In genomic region chr13:37994405-37994749, GRCm38 (mm10) we compare ENCODE assay signal across 8 mouse cellular contexts. TPM values are rescaled to one million over a fixed set of nuclear protein-coding genes. Genes with fewer than 3 reads are reported as not detected.
DNase-seq lines count a peak whose midpoint lies in the region; ATAC-seq and TF ChIP-seq lines count a peak whose summit lies in the region.

No protein-coding gene starts in this region.

- H3K4me3 ChIP-seq in heart, embryonic 11.5 days (ENCODE audit: low read depth, low read length), result peak overlapping the region; percentile 95
- H3K4me3 ChIP-seq in CH12.LX (replicated peaks in 1 of 3; ENCODE audit: low read depth in 2 of 3, low read length in 2 of 3, poor library complexity in 1 of 3), result peak overlapping the region in 1 of 3 experiments; percentile 97
- peak overlapping the region; percentile 69 for H3K4me3 ChIP-seq in forebrain, embryonic 15.5 days
- peak overlapping the region; percentile 92 for H3K4me3 ChIP-seq in liver, embryonic 15.5 days (replicated peaks)

- peaks cover 9% of the 10 kb centered on the region for H3K36me3 ChIP-seq in heart, embryonic 11.5 days (ENCODE audit: control insufficient read depth, insufficient read depth, low read length)
- H3K36me3 ChIP-seq in CH12.LX (replicated peaks in 1 of 2; ENCODE audit: control insufficient read depth in 1 of 2, insufficient read depth in 1 of 2, low read length in 1 of 2), result peaks cover 18 to 20% of the 10 kb centered on the region in 2 experiments
- peaks cover 17% of the 10 kb centered on the region; the same call in 1 of the 2 replicates for H3K36me3 ChIP-seq in forebrain, embryonic 15.5 days
- peaks cover 24% of the 10 kb centered on the region for H3K36me3 ChIP-seq in liver, embryonic 15.5 days (replicated peaks)

- 0 out of 2 replicates have a peak, but pooled peaks have one; percentile 13 for ATAC-seq in heart, embryonic 11.5 days (replicated peaks; ENCODE audit: insufficient number of reproducible peaks, low FRiP score, low TSS enrichment)
- peak; percentile 71; the same call in 1 of the 2 replicates for ATAC-seq in forebrain, embryonic 15.5 days (replicated peaks)
- ATAC-seq in liver, embryonic 15.5 days (ENCODE audit: insufficient read depth), result peak; percentile 34

- no peak for DNase-seq in heart, adult 18-20 months
- DNase-seq in CH12.LX (ENCODE audit: extremely low read depth), result no peak
- no peak for DNase-seq in embryo, embryonic 10.5 days (ENCODE audit: low spot score)
- DNase-seq in thymus, postnatal 10 days (ENCODE audit: low spot score in 2 of 2), result no peak
- no peak for DNase-seq in cerebellum, adult 11-12 months

- peak overlapping the region; percentile 72; the same call in 1 of the 2 replicates for H3K27ac ChIP-seq in heart, embryonic 11.5 days (ENCODE audit: low read depth, low read length)
- H3K27ac ChIP-seq in CH12.LX (ENCODE audit: insufficient read depth, low read depth), result no peak overlapping the region
- peak overlapping the region; percentile 54; the same call in 1 of the 2 replicates for H3K27ac ChIP-seq in forebrain, embryonic 15.5 days (replicated peaks)
- H3K27ac ChIP-seq in liver, embryonic 15.5 days (replicated peaks), result peak overlapping the region; percentile 65

- dilution Hi-C loops in CH12.LX (cut with MboI; ENCODE audit: extremely low pct_ligation_motif_present, extremely low pct_unique_long_range_greater_than_20kb, low sequenced_read_pairs), result no loop called here

- WGBS in heart, embryonic 11.5 days (ENCODE audit: insufficient replicate concordance), result 14% methylated on average over 7 of the region's 7 CpGs
- WGBS in forebrain, embryonic 15.5 days, result 19% methylated on average over 7 of the region's 7 CpGs
- 14% methylated on average over 7 of the region's 7 CpGs for WGBS in liver, embryonic 15.5 days (ENCODE audit: insufficient replicate concordance)

- peaks cover 40% of the 10 kb centered on the region for H3K79me2 ChIP-seq in CH12.LX (replicated peaks; ENCODE audit: control insufficient read depth, extremely low read depth, insufficient read depth, poor library complexity, severe bottlenecking)

- TF ChIP-seq CTCF in CH12.LX (conservative IDR thresholded peaks at IDR 0.05 in 1 of 2, IDR thresholded peaks at IDR 0.05 in 1 of 2; ENCODE audit: low read depth in 2 of 2, low read length in 2 of 2), result no peak

- in situ Hi-C loops in CH12.LX (cut with MboI; ENCODE audit: low pct_ligation_motif_present, low pct_unique_long_range_greater_than_20kb, low sequenced_read_pairs), result no loop called here

- H3K4me1 ChIP-seq in heart, embryonic 11.5 days (ENCODE audit: control insufficient read depth, insufficient read depth, low read length), result peaks cover 5% of the 10 kb centered on the region; the same call in 1 of the 2 replicates
- peaks cover 3 to 24% of the 10 kb centered on the region in 2 experiments; a peak in 3 of 4 replicates for H3K4me1 ChIP-seq in CH12.LX (ENCODE audit: control insufficient read depth in 1 of 2, insufficient read depth in 2 of 2)
- peaks cover 12% of the 10 kb centered on the region for H3K4me1 ChIP-seq in forebrain, embryonic 15.5 days
- H3K4me1 ChIP-seq in liver, embryonic 15.5 days (replicated peaks), result peaks cover 44% of the 10 kb centered on the region

- no peaks in the 10 kb centered on the region for H3K9me3 ChIP-seq in heart, embryonic 11.5 days (replicated peaks; ENCODE audit: control insufficient read depth, low read length)
- peaks cover 5% of the 10 kb centered on the region for H3K9me3 ChIP-seq in CH12.LX (replicated peaks; ENCODE audit: low read length)
- H3K9me3 ChIP-seq in forebrain, embryonic 15.5 days, result no peaks in the 10 kb centered on the region
- H3K9me3 ChIP-seq in liver, embryonic 15.5 days (replicated peaks), result no peaks in the 10 kb centered on the region

- H3K4me2 ChIP-seq in heart, embryonic 11.5 days, result peak overlapping the region; percentile 86
- H3K4me2 ChIP-seq in CH12.LX (ENCODE audit: insufficient read depth, low read depth, poor library complexity, severe bottlenecking), result peak overlapping the region; percentile 47
- H3K4me2 ChIP-seq in forebrain, embryonic 15.5 days (replicated peaks), result peak overlapping the region; percentile 52
- H3K4me2 ChIP-seq in liver, embryonic 15.5 days, result peak overlapping the region; percentile 74

- no peak for TF ChIP-seq EP300 in CH12.LX (IDR thresholded peaks at IDR 0.05; ENCODE audit: low read length)

- TF ChIP-seq POLR2A in CH12.LX (IDR thresholded peaks at IDR 0.05; ENCODE audit: low read depth, low read length), result no peak

- no peak for TF ChIP-seq RAD21 in CH12.LX (IDR thresholded peaks at IDR 0.05; ENCODE audit: low read depth, low read length)

- H3K9ac ChIP-seq in heart, embryonic 11.5 days (ENCODE audit: low read depth, low read length), result peak overlapping the region; percentile 97; the same call in 1 of the 2 replicates
- peak overlapping the region; percentile 61 for H3K9ac ChIP-seq in CH12.LX (ENCODE audit: insufficient read depth, low read depth)
- H3K9ac ChIP-seq in forebrain, embryonic 15.5 days (replicated peaks), result peak overlapping the region; percentile 49
- 0 out of 2 replicates have a peak overlapping the region, but pooled peaks have one; percentile 3 for H3K9ac ChIP-seq in liver, embryonic 15.5 days

- H3K27me3 ChIP-seq in heart, embryonic 11.5 days (ENCODE audit: control insufficient read depth, insufficient read depth, low read length), result no peaks in the 10 kb centered on the region
- no peaks in the 10 kb centered on the region for H3K27me3 ChIP-seq in CH12.LX (replicated peaks)
- no peaks in the 10 kb centered on the region for H3K27me3 ChIP-seq in forebrain, embryonic 15.5 days
- H3K27me3 ChIP-seq in liver, embryonic 15.5 days, result peaks cover 5% of the 10 kb centered on the region; the same call in 1 of the 2 replicates

TF ChIP-seq in CH12.LX, 34 proteins besides CTCF, POLR2A, EP300 and RAD21:
- TF ChIP-seq TCF12 (IDR thresholded peaks at IDR 0.05; ENCODE audit: low read depth, low read length) (no peak), SIN3A (IDR thresholded peaks at IDR 0.05; ENCODE audit: low read length) (no peak)

RNA-seq across cellular contexts. Expression of gene Ssr1, which starts 0.4 kb away (rescaled TPM):
- polyA plus RNA-seq in heart, embryonic 11.5 days (2014; fragmentation: Nextera tagmentation; extraction: Ambion mirVana), result 100 and 126 TPM in 2 replicates
- 10 to 100 TPM; 41.4 to 43.0 TPM for total RNA-seq in heart, adult 18-20 months (2021)
- 67.1 and 85.9 TPM in 2 replicates for total RNA-seq in CH12.LX (2012; rRNA removed)
- total RNA-seq in CH12.LX (2014; rRNA removed), result 145 and 150 TPM in 2 replicates
- 163 and 167 TPM in 2 replicates for polyA plus RNA-seq in CH12.LX (2012; ENCODE audit: insufficient read length, low read depth)
- polyA plus RNA-seq in forebrain, embryonic 15.5 days (2015; fragmentation: Nextera tagmentation; extraction: Ambion mirVana), result 62.9 and 72.0 TPM in 2 replicates
- 55.3 and 78.9 TPM in 2 replicates for polyA plus RNA-seq in liver, embryonic 15.5 days (2015; fragmentation: Nextera tagmentation; extraction: Ambion mirVana)

RNA-seq across cellular contexts. Expression of gene Riok1, which starts 42.4 kb away (rescaled TPM):
- polyA plus RNA-seq in heart, embryonic 11.5 days (2014; fragmentation: Nextera tagmentation; extraction: Ambion mirVana), result 33.2 and 36.1 TPM in 2 replicates
- total RNA-seq in heart, adult 18-20 months (2021), result 10 to 100 TPM in 1 of 2 experiments, 1 to 10 TPM in 1; 7.3 to 10.2 TPM
- total RNA-seq in CH12.LX (2012; rRNA removed) (33.9 and 42.6 TPM in 2 replicates), CH12.LX (2014; rRNA removed) (67.0 and 70.9 TPM in 2 replicates)
- 52.2 and 52.4 TPM in 2 replicates for polyA plus RNA-seq in CH12.LX (2012; ENCODE audit: insufficient read length, low read depth)
- polyA plus RNA-seq in forebrain, embryonic 15.5 days (2015; fragmentation: Nextera tagmentation; extraction: Ambion mirVana), result 53.6 and 60.9 TPM in 2 replicates
- 17.7 and 19.0 TPM in 2 replicates for polyA plus RNA-seq in liver, embryonic 15.5 days (2015; fragmentation: Nextera tagmentation; extraction: Ambion mirVana)

RNA-seq across cellular contexts. Expression of gene Cage1, which starts 42.5 kb away (rescaled TPM):
- polyA plus RNA-seq in heart, embryonic 11.5 days (2014; fragmentation: Nextera tagmentation; extraction: Ambion mirVana), result 0.94 and 1.2 TPM in 2 replicates
- 1 to 10 TPM; 2.3 to 2.4 TPM for total RNA-seq in heart, adult 18-20 months (2021)
- total RNA-seq in CH12.LX (2012; rRNA removed) (1.1 and 1.2 TPM in 2 replicates), CH12.LX (2014; rRNA removed) (1.3 and 1.6 TPM in 2 replicates)
- polyA plus RNA-seq in CH12.LX (2012; ENCODE audit: insufficient read length, low read depth), result 1.4 and 1.5 TPM in 2 replicates
- 1.6 and 1.7 TPM in 2 replicates for polyA plus RNA-seq in forebrain, embryonic 15.5 days (2015; fragmentation: Nextera tagmentation; extraction: Ambion mirVana)
- 0.30 and 0.35 TPM in 2 replicates for polyA plus RNA-seq in liver, embryonic 15.5 days (2015; fragmentation: Nextera tagmentation; extraction: Ambion mirVana)

Comparison
In these comparisons a context has a peak if more than half of its experiments do, and no peak if none do; other contexts are left out.
1. ATAC-seq: peak in every context shown above with its lines; median percentile 71 in forebrain, embryonic 15.5 days; 34 in liver, embryonic 15.5 days; 13 in heart, embryonic 11.5 days.
2. H3K9ac ChIP-seq: peak in every context shown above with its lines; median percentile 97 in heart, embryonic 11.5 days; 61 in CH12.LX; 49 in forebrain, embryonic 15.5 days; 3 in liver, embryonic 15.5 days.